Mouse (Mus musculus) kidney, embryonic 16.5 days (tissue): ENCODE results near the gene Cdkal1. TPM values are rescaled to one million over a fixed set of nuclear protein-coding genes. Genes with fewer than 3 reads are reported as not detected.

ENCODE experiments used
- ATAC-seq: fragments of 200-750 bp; cut with Nextera tagmentation; 2 replicates; pipeline ENCODE4 v1.8.0; 2017; ENCODE audit warnings: moderate TSS enrichment; ENCODE audit not compliant: low FRiP score, low TSS enrichment
- H3K27ac ChIP-seq: fragments of 300-500 bp; sonication (generic); 2 replicates; pipeline ENCODE4 v1.5.1; 2014; ENCODE audit warnings: low read length
- H3K27me3 ChIP-seq: fragments of 300-500 bp; sonication (generic); 2 replicates; pipeline ENCODE4 v1.6.1; 2014; ENCODE audit warnings: low read length, control low read depth, mixed read lengths; ENCODE audit not compliant: insufficient read depth
- H3K36me3 ChIP-seq: fragments of 300-500 bp; sonication (generic); 2 replicates; pipeline ENCODE4 v1.6.1; 2014; ENCODE audit warnings: low read length, control low read depth, mixed read lengths; ENCODE audit not compliant: insufficient read depth
- H3K4me1 ChIP-seq: fragments of 300-500 bp; sonication (generic); 2 replicates; pipeline ENCODE4 v1.6.1; 2014; ENCODE audit warnings: low read length, control low read depth, mixed read lengths; ENCODE audit not compliant: insufficient read depth
- H3K4me2 ChIP-seq: fragments of 300-500 bp; sonication (generic); replicated peaks from 2 replicates; pipeline ENCODE4 v1.6.1; 2014; ENCODE audit warnings: low read depth, low read length
- H3K4me3 ChIP-seq: fragments of 300-500 bp; sonication (generic); 2 replicates; pipeline ENCODE4 v1.5.1; 2014; ENCODE audit warnings: mild to moderate bottlenecking, low read length
- H3K9ac ChIP-seq: fragments of 300-500 bp; sonication (generic); replicated peaks from 2 replicates; pipeline ENCODE4 v1.6.1; 2014; ENCODE audit warnings: low read length
- H3K9me3 ChIP-seq: fragments of 300-500 bp; sonication (generic); 2 replicates; pipeline ENCODE4 v1.6.1; 2016; ENCODE audit warnings: low read length, control low read depth
- WGBS: fragments of 180-500 bp; shearing (Covaris S2); extraction: QIAGEN DNeasy Blood & Tissue Kit; methylation state at CpG from one replicate; pipeline ENCODE4 v1.1.7; 2014; 5-methylcytosine and 5-hydroxymethylcytosine counted together
- polyA plus RNA-seq: library from polyadenylated mRNA; unstranded; fragments of >200 nt; fragmentation: Nextera tagmentation; extraction: Ambion mirVana; gene quantifications from 2 replicates; pipeline ENCODE4 v1.2.1, GENCODE M21; 2015

The Cdkal1 gene
- polyA plus RNA-seq, 1 experiment from 2014 or later, result 31.3 TPM

DNA sequence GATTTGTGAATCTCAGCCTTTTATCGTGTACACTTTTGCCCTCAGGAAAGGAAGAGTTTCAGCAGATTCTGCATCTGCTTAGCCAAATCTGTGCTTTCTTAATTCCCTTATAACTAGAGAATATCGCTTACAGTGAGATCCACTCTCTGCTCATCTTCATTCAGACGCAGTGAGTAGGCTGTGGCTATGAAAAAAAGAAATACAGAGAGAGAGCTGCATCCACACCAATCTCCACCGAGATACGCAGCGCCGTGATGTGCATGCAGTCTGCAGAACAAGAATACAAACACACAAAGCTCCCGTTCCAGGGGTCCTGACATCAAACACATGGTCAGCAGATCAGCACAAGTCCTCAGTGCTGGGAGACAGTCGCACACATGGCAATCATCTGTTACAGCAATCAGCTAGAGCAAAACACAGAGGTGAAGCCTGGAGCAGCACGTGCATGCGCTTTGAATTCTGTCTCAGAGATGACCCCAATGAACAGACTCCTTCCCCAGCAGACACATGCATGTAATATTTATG lies 199.6 kb downstream of the Cdkal1 start:
- H3K4me1 ChIP-seq, result no peaks in the 10 kb centered on the region
- no peaks in the 10 kb centered on the region for H3K36me3 ChIP-seq
- WGBS, result 79% methylated on average over 11 of the region's 11 CpGs
- H3K27ac ChIP-seq, result no peak overlapping the region
- no peak overlapping the region for H3K4me3 ChIP-seq
- no peak for ATAC-seq
- no peaks in the 10 kb centered on the region for H3K9me3 ChIP-seq
- no peak overlapping the region for H3K4me2 ChIP-seq
- no peak overlapping the region for H3K9ac ChIP-seq
- H3K27me3 ChIP-seq, result no peaks in the 10 kb centered on the region

DNA sequence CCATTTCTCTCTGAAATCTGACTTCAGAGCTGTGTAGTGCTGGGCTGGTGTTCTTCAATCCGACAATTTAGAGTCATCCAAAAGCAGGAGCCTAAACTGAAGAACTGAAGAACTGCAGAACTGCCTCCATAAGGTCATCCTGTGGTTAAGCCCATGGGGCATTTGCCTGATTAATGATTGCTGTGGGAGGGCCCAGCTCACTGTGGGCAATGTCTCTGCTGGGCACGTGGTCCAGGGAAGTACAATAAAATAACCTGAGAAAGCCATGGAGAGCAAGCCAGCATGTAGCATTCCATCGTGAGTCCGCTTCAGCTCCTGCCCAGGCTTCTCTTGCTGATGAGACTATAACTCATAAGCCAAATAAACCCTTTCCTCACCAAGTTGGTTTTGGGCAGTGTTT lies 202.1 kb downstream of the Cdkal1 start:
- no peaks in the 10 kb centered on the region for H3K27me3 ChIP-seq
- H3K36me3 ChIP-seq, result no peaks in the 10 kb centered on the region
- peak; percentile 74 for ATAC-seq
- WGBS, result 58% methylated on average over 4 of the region's 4 CpGs
- H3K4me3 ChIP-seq, result no peak overlapping the region
- no peaks in the 10 kb centered on the region for H3K4me1 ChIP-seq
- H3K4me2 ChIP-seq, result no peak overlapping the region
- H3K9me3 ChIP-seq, result no peaks in the 10 kb centered on the region
- no peak overlapping the region for H3K27ac ChIP-seq
- H3K9ac ChIP-seq, result no peak overlapping the region

DNA sequence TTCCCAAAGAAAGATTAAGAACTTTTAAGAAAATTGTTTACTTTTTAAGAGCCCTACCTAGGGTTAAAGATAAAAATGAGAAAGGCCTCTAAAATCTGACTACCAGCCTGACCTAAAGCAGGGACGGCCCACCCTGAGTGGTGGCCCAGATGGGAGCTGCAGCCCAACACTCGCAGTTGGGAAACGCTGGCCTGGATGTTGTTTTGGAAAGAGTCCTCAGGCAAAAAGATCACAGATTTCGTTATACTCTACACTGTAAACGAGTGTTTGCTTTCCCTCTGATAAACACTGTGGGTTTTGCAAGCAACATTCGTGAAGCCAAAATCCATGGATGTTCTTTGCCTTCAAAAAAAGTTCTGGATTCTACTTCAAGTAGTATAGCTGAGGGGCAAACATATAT lies 202.7 kb downstream of the Cdkal1 start:
- Histone ChIP-seq H3K9ac (no peak overlapping the region), H3K36me3 (no peaks in the 10 kb centered on the region), H3K27ac (no peak overlapping the region), H3K27me3 (no peaks in the 10 kb centered on the region), H3K4me2 (no peak overlapping the region), H3K4me1 (no peaks in the 10 kb centered on the region), H3K4me3 (no peak overlapping the region), H3K9me3 (no peaks in the 10 kb centered on the region)
- 85% methylated on average over 6 of the region's 6 CpGs for WGBS
- no peak for ATAC-seq

DNA sequence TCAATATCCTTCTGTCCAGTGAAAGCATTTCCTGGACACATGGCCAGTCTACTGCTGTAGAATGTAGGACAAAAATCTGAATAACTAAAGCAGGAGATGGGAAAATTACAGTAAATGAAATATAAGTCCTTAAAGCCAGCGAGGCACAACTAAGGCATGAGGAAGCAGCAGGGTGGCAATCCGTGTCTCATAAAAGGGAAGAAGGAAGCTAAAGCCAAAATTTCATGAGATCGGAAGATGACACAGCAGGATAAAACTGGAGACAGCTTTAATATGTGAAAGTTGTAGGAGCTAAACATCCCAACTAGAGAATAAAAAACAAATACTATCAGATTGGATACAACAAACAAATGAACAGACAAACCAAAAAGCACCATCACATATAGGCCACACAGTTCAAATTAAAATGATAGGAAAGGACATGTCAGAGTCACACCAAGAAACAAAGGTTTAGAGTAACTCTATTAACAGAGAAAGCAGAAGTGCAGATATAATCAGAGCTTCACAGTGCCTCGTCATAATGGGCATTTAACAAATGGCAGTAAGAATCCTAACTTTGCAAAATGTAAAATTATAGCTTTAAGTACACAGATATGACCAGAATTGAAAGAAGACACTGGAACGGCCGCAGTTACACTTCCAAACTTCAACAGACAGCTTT lies 204.8 kb downstream of the Cdkal1 start:
- no peaks in the 10 kb centered on the region for H3K27me3 ChIP-seq
- H3K36me3 ChIP-seq, result no peaks in the 10 kb centered on the region
- H3K4me3 ChIP-seq, result no peak overlapping the region
- no peak overlapping the region for H3K4me2 ChIP-seq
- no peak overlapping the region for H3K9ac ChIP-seq
- 82% methylated on average over 6 of the region's 6 CpGs for WGBS
- H3K4me1 ChIP-seq, result no peaks in the 10 kb centered on the region
- H3K9me3 ChIP-seq, result no peaks in the 10 kb centered on the region
- no peak overlapping the region for H3K27ac ChIP-seq
- ATAC-seq, result no peak

DNA sequence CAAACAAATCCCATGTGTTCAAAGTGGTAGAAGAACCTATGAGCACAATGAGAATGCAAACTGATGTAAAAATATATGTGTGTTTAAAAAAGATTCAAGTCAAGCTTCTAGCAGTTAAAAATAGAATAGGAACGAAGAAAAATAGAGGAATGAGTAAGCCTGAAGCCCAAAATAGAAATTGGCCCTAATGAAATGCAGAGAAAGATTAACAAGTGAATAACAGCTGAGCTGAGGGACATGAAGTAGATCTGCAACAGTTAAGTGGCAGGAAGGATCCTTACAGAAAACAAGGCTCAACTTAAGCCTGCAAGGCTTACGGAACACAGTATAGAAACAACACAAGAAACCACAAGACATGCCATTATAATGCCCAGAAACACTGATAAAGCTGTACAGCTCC lies 205.9 kb downstream of the Cdkal1 start:
- Histone ChIP-seq H3K27me3 (no peaks in the 10 kb centered on the region), H3K9ac (no peak overlapping the region), H3K36me3 (no peaks in the 10 kb centered on the region), H3K9me3 (no peaks in the 10 kb centered on the region), H3K4me1 (no peaks in the 10 kb centered on the region), H3K4me3 (no peak overlapping the region), H3K27ac (no peak overlapping the region), H3K4me2 (no peak overlapping the region)
- 67% methylated on average over 2 of the region's 2 CpGs for WGBS
- no peak for ATAC-seq

DNA sequence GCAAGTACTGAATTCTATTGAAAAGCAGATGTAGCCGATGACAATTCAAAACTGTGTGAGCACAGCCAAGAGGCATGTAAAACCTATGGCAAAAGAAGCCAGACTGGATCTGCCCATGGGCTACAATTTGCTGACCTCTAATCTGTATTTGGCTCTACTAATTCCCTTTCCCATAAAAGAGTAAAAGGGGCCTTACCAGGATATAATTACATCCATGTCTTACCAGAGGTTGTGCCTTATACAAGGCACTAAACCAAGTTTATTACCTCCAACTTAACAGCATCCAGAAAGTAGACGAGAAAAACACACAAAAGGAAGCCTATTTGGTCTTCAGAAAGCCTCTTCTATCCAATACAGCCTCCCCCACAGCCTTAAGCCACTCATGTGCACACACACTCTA lies 213.2 kb downstream of the Cdkal1 start:
- H3K36me3 ChIP-seq, result no peaks in the 10 kb centered on the region
- H3K4me3 ChIP-seq, result no peak overlapping the region
- H3K27me3 ChIP-seq, result no peaks in the 10 kb centered on the region
- H3K27ac ChIP-seq, result no peak overlapping the region
- ATAC-seq, result no peak
- no peak overlapping the region for H3K4me2 ChIP-seq
- H3K9ac ChIP-seq, result no peak overlapping the region
- WGBS, result 68% methylated on average over 2 of the region's 2 CpGs
- H3K4me1 ChIP-seq, result no peaks in the 10 kb centered on the region
- H3K9me3 ChIP-seq, result no peaks in the 10 kb centered on the region

DNA sequence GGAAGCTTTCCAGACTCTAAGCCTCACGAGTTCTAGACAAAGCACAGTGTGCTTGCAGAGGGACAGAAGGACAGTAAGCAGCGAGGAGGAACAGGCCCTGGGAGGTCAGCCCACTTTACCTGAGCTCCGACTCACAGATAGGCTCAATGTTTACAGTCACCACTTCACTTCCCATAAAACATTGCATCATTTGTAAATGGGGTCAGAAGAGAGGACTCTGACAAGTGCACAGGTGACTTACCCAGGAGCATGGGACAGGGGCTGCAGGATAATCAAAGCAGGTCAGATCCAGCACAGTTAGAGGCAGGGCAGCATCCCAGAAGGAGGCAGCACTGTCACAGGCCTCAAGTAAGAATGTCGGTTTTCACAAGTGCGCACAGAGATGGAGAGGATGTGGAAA lies 214.3 kb downstream of the Cdkal1 start:
- no peak overlapping the region for H3K9ac ChIP-seq
- no peak overlapping the region for H3K4me3 ChIP-seq
- H3K27me3 ChIP-seq, result no peaks in the 10 kb centered on the region
- no peak for ATAC-seq
- 77% methylated on average over 5 of the region's 5 CpGs for WGBS
- H3K9me3 ChIP-seq, result no peaks in the 10 kb centered on the region
- H3K4me2 ChIP-seq, result no peak overlapping the region
- no peaks in the 10 kb centered on the region for H3K36me3 ChIP-seq
- H3K4me1 ChIP-seq, result no peaks in the 10 kb centered on the region
- H3K27ac ChIP-seq, result no peak overlapping the region

DNA sequence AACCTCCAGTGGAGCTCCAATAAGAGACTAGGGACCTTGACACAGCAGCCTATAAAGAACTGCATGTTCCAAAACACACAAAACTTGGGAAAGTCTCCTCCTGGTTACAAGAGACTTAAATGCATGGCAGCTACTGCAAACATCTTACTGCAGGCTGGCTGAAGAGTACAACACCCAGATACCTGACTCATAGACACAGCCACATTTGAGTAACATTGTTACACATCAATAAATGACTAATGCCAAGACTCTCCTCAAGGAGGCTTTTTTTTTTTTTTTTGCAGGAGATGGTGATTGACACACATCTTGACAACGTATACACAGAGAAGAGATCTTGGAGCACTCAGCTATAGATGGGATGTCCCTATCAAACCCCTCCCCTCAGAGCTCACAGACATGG lies 215.3 kb downstream of the Cdkal1 start:
- H3K36me3 ChIP-seq, result no peaks in the 10 kb centered on the region
- no peak overlapping the region for H3K4me2 ChIP-seq
- no peak overlapping the region for H3K4me3 ChIP-seq
- H3K27me3 ChIP-seq, result no peaks in the 10 kb centered on the region
- 84% methylated on average over 1 of the region's 1 CpGs for WGBS
- no peak overlapping the region for H3K9ac ChIP-seq
- no peaks in the 10 kb centered on the region for H3K9me3 ChIP-seq
- H3K27ac ChIP-seq, result no peak overlapping the region
- H3K4me1 ChIP-seq, result peaks cover 4% of the 10 kb centered on the region; the same call in 1 of the 2 replicates
- ATAC-seq, result no peak

DNA sequence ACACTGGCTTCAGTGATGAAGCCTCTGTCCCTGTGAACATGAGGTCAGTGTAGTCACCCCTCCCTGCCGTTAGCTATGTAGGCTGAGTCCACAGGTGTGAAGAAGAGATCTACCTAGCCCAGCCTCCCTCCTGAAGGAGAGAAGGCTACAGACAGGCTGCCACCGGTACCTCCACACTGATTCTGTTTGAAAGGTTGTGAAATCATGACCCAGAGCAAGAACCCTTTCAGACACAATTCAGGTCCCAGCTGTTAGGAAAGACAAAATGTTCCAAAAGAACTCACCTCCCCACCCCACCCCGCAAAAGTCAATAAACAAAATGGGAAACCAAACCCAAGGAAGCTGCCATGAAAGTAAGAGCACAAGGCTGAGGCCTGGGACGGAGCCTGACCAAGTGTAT lies 217.2 kb downstream of the Cdkal1 start:
- H3K4me3 ChIP-seq, result no peak overlapping the region
- no peak overlapping the region for H3K9ac ChIP-seq
- peaks cover 4% of the 10 kb centered on the region; the same call in 1 of the 2 replicates for H3K4me1 ChIP-seq
- no peaks in the 10 kb centered on the region for H3K9me3 ChIP-seq
- H3K36me3 ChIP-seq, result no peaks in the 10 kb centered on the region
- ATAC-seq, result no peak
- H3K4me2 ChIP-seq, result no peak overlapping the region
- 63% methylated on average over 4 of the region's 4 CpGs for WGBS
- no peak overlapping the region for H3K27ac ChIP-seq
- H3K27me3 ChIP-seq, result no peaks in the 10 kb centered on the region

DNA sequence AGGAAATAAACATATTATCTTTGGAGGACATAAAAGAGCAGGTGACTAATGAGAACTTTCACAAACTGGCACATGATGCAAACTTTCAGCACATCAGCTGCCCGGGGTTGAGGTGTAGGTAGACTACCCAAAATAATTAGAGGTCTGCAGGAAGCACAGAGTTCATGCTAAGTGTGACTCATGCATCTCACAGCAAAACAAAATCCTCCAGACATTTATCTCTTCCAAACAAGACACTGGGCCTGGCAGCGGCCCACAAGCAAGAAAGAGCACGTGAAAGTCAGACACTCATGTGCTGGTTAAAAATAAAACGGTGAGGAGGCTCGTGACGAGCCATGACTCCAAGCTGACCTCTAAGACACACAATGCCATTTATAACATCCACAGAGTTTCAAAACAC lies 217.7 kb downstream of the Cdkal1 start:
- 49% methylated on average over 6 of the region's 6 CpGs for WGBS
- no peak for ATAC-seq
- Histone ChIP-seq H3K4me2 (no peak overlapping the region), H3K9me3 (no peaks in the 10 kb centered on the region), H3K9ac (no peak overlapping the region), H3K36me3 (no peaks in the 10 kb centered on the region), H3K4me3 (no peak overlapping the region), H3K27ac (no peak overlapping the region), H3K27me3 (no peaks in the 10 kb centered on the region), H3K4me1 (peaks cover 4% of the 10 kb centered on the region; the same call in 1 of the 2 replicates)
